Mouse (Mus musculus) heart, postnatal 0 days (tissue): Measurements from ENCODE around the gene Nim1k.

Source experiments
- CTCF ChIP-seq: IDR thresholded peaks from 2 replicates; pipeline ENCODE4 v1.5.1; 2016; ENCODE audit warnings: antibody characterized with exemption, control low read depth, low read depth
- EP300 ChIP-seq: IDR thresholded peaks from 2 replicates; pipeline ENCODE4 v1.6.1; 2016; ENCODE audit warnings: antibody characterized with exemption, low read depth

DNA sequence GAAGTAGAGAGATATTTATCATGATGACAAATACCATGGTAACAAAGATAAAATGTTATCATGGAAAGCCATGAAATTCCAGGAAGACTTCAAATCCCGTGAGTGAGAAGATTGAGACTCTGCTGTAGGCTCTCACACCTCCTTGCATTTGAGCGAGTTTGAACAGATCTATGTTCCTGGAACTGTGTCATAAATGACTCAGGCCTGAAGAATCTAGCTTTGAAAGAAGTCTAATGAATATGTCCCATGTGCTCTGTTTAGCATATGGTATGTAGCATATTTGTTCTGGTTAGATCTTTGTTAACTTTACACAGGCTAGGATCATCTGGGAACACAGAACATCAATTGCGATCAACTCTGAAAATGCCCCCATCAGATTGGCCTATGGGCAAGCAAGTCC is 33.2 kb downstream of the Nim1k start:
- TF ChIP-seq EP300: no peak
- no peak for TF ChIP-seq CTCF
